In the genomic region with DNA sequence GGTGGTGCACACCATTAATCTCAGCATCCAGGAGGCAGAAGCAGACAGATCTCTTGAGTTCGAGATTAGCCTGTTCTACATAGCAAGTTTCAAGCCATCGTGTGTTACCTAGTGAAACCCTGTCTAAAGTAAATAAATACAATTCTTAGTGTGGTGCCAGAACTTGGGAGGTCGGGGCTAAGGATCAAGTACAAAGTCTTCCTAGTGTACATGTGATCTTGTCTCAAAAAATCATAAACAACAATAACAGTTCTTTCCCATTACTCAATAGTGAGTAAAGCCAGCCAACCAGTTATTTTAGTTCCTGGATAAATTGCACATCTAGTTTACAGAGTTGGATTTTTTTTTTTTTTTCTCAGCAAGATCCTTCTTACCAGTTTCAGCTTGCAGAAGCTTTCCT, we compare ENCODE assay signal across 8 mouse cellular contexts. TPM values are rescaled to one million over a fixed set of nuclear protein-coding genes. Genes with fewer than 3 reads are reported as not detected.
DNase-seq lines count a peak whose midpoint lies in the region; ATAC-seq and TF ChIP-seq lines count a peak whose summit lies in the region.

No protein-coding gene starts in this region.

- H3K4me3 ChIP-seq in kidney, embryonic 15.5 days (replicated peaks) = peak overlapping the region; percentile 60
- peak overlapping the region; percentile 67 for H3K4me3 ChIP-seq in embryonic facial prominence, embryonic 11.5 days (ENCODE audit: low read depth, low read length)
- H3K4me3 ChIP-seq in hindbrain, postnatal 0 days (ENCODE audit: low read length) = peak overlapping the region; percentile 68
- peak overlapping the region; percentile 72 for H3K4me3 ChIP-seq in midbrain, embryonic 15.5 days

- H3K4me2 ChIP-seq in kidney, embryonic 15.5 days = peak overlapping the region; percentile 68
- peak overlapping the region; percentile 73 for H3K4me2 ChIP-seq in embryonic facial prominence, embryonic 11.5 days (ENCODE audit: low read depth, low read length)
- H3K4me2 ChIP-seq in hindbrain, postnatal 0 days (ENCODE audit: low read depth, low read length) = peak overlapping the region; percentile 72
- peak overlapping the region; percentile 83 for H3K4me2 ChIP-seq in midbrain, embryonic 15.5 days

- no peak for TF ChIP-seq CTCF in hindbrain, postnatal 0 days (IDR thresholded peaks at IDR 0.05; ENCODE audit: low read depth)

- no peaks in the 10 kb centered on the region for H3K9me3 ChIP-seq in kidney, embryonic 15.5 days (replicated peaks)
- H3K9me3 ChIP-seq in embryonic facial prominence, embryonic 11.5 days (replicated peaks; ENCODE audit: control insufficient read depth, low read length) = no peaks in the 10 kb centered on the region
- H3K9me3 ChIP-seq in hindbrain, postnatal 0 days (ENCODE audit: low read length) = no peaks in the 10 kb centered on the region
- no peaks in the 10 kb centered on the region for H3K9me3 ChIP-seq in midbrain, embryonic 15.5 days

- WGBS in kidney, embryonic 15.5 days = 46% methylated on average over 3 of the region's 3 CpGs
- 60% methylated on average over 3 of the region's 3 CpGs for WGBS in embryonic facial prominence, embryonic 11.5 days
- WGBS in hindbrain, postnatal 0 days = 75% methylated on average over 3 of the region's 3 CpGs
- 75% methylated on average over 3 of the region's 3 CpGs for WGBS in midbrain, embryonic 15.5 days

- H3K36me3 ChIP-seq in kidney, embryonic 15.5 days = peaks cover 7% of the 10 kb centered on the region; the same call in 1 of the 2 replicates
- no peaks in the 10 kb centered on the region for H3K36me3 ChIP-seq in embryonic facial prominence, embryonic 11.5 days (replicated peaks; ENCODE audit: control insufficient read depth, insufficient read depth, low read depth, low read length)
- H3K36me3 ChIP-seq in hindbrain, postnatal 0 days (ENCODE audit: insufficient read depth, low read length) = no peaks in the 10 kb centered on the region
- H3K36me3 ChIP-seq in midbrain, embryonic 15.5 days (replicated peaks) = no peaks in the 10 kb centered on the region

- no peak for DNase-seq in kidney, postnatal 4 days
- DNase-seq in embryonic facial prominence, embryonic 11.5 days (ENCODE audit: low spot score) = no peak
- DNase-seq in hindbrain, postnatal 0 days (ENCODE audit: low spot score) = no peak
- no peak for DNase-seq in spleen, postnatal 4 days (ENCODE audit: low spot score in 2 of 2)
- no peak for DNase-seq in spleen, adult 12 weeks (ENCODE audit: low spot score)
- no peak for DNase-seq in layer of hippocampus, adult 9-10 months (ENCODE audit: low spot score)

- H3K4me1 ChIP-seq in kidney, embryonic 15.5 days = peaks cover 33% of the 10 kb centered on the region
- no peaks in the 10 kb centered on the region for H3K4me1 ChIP-seq in embryonic facial prominence, embryonic 11.5 days (ENCODE audit: control insufficient read depth, insufficient read depth, low read length)
- no peaks in the 10 kb centered on the region for H3K4me1 ChIP-seq in hindbrain, postnatal 0 days (ENCODE audit: insufficient read depth, low read length)
- peaks cover 10% of the 10 kb centered on the region for H3K4me1 ChIP-seq in midbrain, embryonic 15.5 days

- no peak overlapping the region for H3K27ac ChIP-seq in kidney, embryonic 15.5 days
- no peak overlapping the region for H3K27ac ChIP-seq in embryonic facial prominence, embryonic 11.5 days (replicated peaks; ENCODE audit: low read depth, low read length)
- H3K27ac ChIP-seq in hindbrain, postnatal 0 days = peak overlapping the region; percentile 65; the same call in 1 of the 2 replicates
- no peak overlapping the region for H3K27ac ChIP-seq in midbrain, embryonic 15.5 days

- no peaks in the 10 kb centered on the region for H3K27me3 ChIP-seq in kidney, embryonic 15.5 days
- H3K27me3 ChIP-seq in embryonic facial prominence, embryonic 11.5 days (ENCODE audit: control insufficient read depth, insufficient read depth, low read length) = no peaks in the 10 kb centered on the region
- H3K27me3 ChIP-seq in hindbrain, postnatal 0 days (ENCODE audit: insufficient read depth, low read length) = no peaks in the 10 kb centered on the region
- H3K27me3 ChIP-seq in midbrain, embryonic 15.5 days (replicated peaks) = no peaks in the 10 kb centered on the region

- no peak overlapping the region for H3K9ac ChIP-seq in kidney, embryonic 15.5 days
- H3K9ac ChIP-seq in embryonic facial prominence, embryonic 11.5 days (replicated peaks; ENCODE audit: low read length) = peak overlapping the region; percentile 78; the same call in 1 of the 2 replicates
- H3K9ac ChIP-seq in hindbrain, postnatal 0 days (replicated peaks; ENCODE audit: low read length) = peak overlapping the region; percentile 51; the same call in 1 of the 2 replicates
- H3K9ac ChIP-seq in midbrain, embryonic 15.5 days = no peak overlapping the region

- ATAC-seq in kidney, embryonic 15.5 days (replicated peaks; ENCODE audit: low FRiP score) = no peak
- ATAC-seq in embryonic facial prominence, embryonic 11.5 days (replicated peaks; ENCODE audit: insufficient number of reproducible peaks, low FRiP score, low TSS enrichment, low read depth) = no peak
- ATAC-seq in hindbrain, postnatal 0 days = no peak
- no peak for ATAC-seq in midbrain, embryonic 15.5 days (replicated peaks)

RNA-seq across cellular contexts. Expression of gene Akip1, which starts 1.0 kb away (rescaled TPM):
- 27.2 and 31.3 TPM in 2 replicates for polyA plus RNA-seq in kidney, embryonic 15.5 days (2015; fragmentation: Nextera tagmentation; extraction: Ambion mirVana)
- polyA plus RNA-seq in embryonic facial prominence, embryonic 11.5 days (2014; fragmentation: Nextera tagmentation; extraction: Ambion mirVana) = 24.1 and 25.1 TPM in 2 replicates
- 1.5 and 9.9 TPM in 2 replicates for total RNA-seq in hindbrain, postnatal 0 days (2014; rRNA removed)
- 15.9 and 16.7 TPM in 2 replicates for polyA plus RNA-seq in hindbrain, postnatal 0 days (2015; fragmentation: Nextera tagmentation; extraction: Ambion mirVana)
- 13.1 and 16.1 TPM in 2 replicates for polyA plus RNA-seq in midbrain, embryonic 15.5 days (2015; fragmentation: Nextera tagmentation; extraction: Ambion mirVana)

RNA-seq across cellular contexts. Expression of gene St5, which starts 1.1 kb away (rescaled TPM):
- polyA plus RNA-seq in kidney, embryonic 15.5 days (2015; fragmentation: Nextera tagmentation; extraction: Ambion mirVana) = 34.5 and 35.4 TPM in 2 replicates
- polyA plus RNA-seq in embryonic facial prominence, embryonic 11.5 days (2014; fragmentation: Nextera tagmentation; extraction: Ambion mirVana) = 37.7 and 50.1 TPM in 2 replicates
- 29.7 and 34.0 TPM in 2 replicates for total RNA-seq in hindbrain, postnatal 0 days (2014; rRNA removed)
- polyA plus RNA-seq in hindbrain, postnatal 0 days (2015; fragmentation: Nextera tagmentation; extraction: Ambion mirVana) = 21.0 and 21.2 TPM in 2 replicates
- polyA plus RNA-seq in midbrain, embryonic 15.5 days (2015; fragmentation: Nextera tagmentation; extraction: Ambion mirVana) = 19.4 and 19.7 TPM in 2 replicates

RNA-seq across cellular contexts. Expression of gene BC051019, which starts 19.2 kb away (rescaled TPM):
- polyA plus RNA-seq in kidney, embryonic 15.5 days (2015; fragmentation: Nextera tagmentation; extraction: Ambion mirVana) = 0.19 TPM in 1 of 2 replicates, not detected in the other
- polyA plus RNA-seq in embryonic facial prominence, embryonic 11.5 days (2014; fragmentation: Nextera tagmentation; extraction: Ambion mirVana) = not detected in 2 replicates
- 0.68 TPM in 1 of 2 replicates, not detected in the other for total RNA-seq in hindbrain, postnatal 0 days (2014; rRNA removed)
- polyA plus RNA-seq in hindbrain, postnatal 0 days (2015; fragmentation: Nextera tagmentation; extraction: Ambion mirVana) = 0.63 and 0.67 TPM in 2 replicates
- 0.20 and 0.23 TPM in 2 replicates for polyA plus RNA-seq in midbrain, embryonic 15.5 days (2015; fragmentation: Nextera tagmentation; extraction: Ambion mirVana)

RNA-seq across cellular contexts. Expression of gene Ascl3, which starts 27.1 kb away (rescaled TPM):
- 0.24 TPM in 1 of 2 replicates, not detected in the other for polyA plus RNA-seq in kidney, embryonic 15.5 days (2015; fragmentation: Nextera tagmentation; extraction: Ambion mirVana)
- not detected in 2 replicates for polyA plus RNA-seq in embryonic facial prominence, embryonic 11.5 days (2014; fragmentation: Nextera tagmentation; extraction: Ambion mirVana)
- total RNA-seq in hindbrain, postnatal 0 days (2014; rRNA removed) = not detected in 2 replicates
- polyA plus RNA-seq in hindbrain, postnatal 0 days (2015; fragmentation: Nextera tagmentation; extraction: Ambion mirVana) = 0.44 TPM in 1 of 2 replicates, not detected in the other
- polyA plus RNA-seq in midbrain, embryonic 15.5 days (2015; fragmentation: Nextera tagmentation; extraction: Ambion mirVana) = 0.26 and 0.34 TPM in 2 replicates

RNA-seq across cellular contexts. Expression of gene Tmem9b, which starts 48.2 kb away (rescaled TPM):
- polyA plus RNA-seq in kidney, embryonic 15.5 days (2015; fragmentation: Nextera tagmentation; extraction: Ambion mirVana) = 52.0 and 55.4 TPM in 2 replicates
- polyA plus RNA-seq in embryonic facial prominence, embryonic 11.5 days (2014; fragmentation: Nextera tagmentation; extraction: Ambion mirVana) = 36.6 and 38.4 TPM in 2 replicates
- 224 and 308 TPM in 2 replicates for total RNA-seq in hindbrain, postnatal 0 days (2014; rRNA removed)
- 159 and 163 TPM in 2 replicates for polyA plus RNA-seq in hindbrain, postnatal 0 days (2015; fragmentation: Nextera tagmentation; extraction: Ambion mirVana)
- polyA plus RNA-seq in midbrain, embryonic 15.5 days (2015; fragmentation: Nextera tagmentation; extraction: Ambion mirVana) = 116 and 121 TPM in 2 replicates

Comparison
In these comparisons a context has a peak if more than half of its experiments do, and no peak if none do; other contexts are left out.
1. H3K9ac ChIP-seq: peak in embryonic facial prominence, embryonic 11.5 days (single experiment) and hindbrain, postnatal 0 days (single experiment); none in kidney, embryonic 15.5 days (single experiment) and midbrain, embryonic 15.5 days (single experiment).
2. Peak in every context shown above with its lines, with median percentiles within 50 percentile points of each other: H3K4me2 ChIP-seq and H3K4me3 ChIP-seq.